Mouse (Mus musculus): ENCODE measurements around the gene Cotl1. TPM values are rescaled to one million over a fixed set of nuclear protein-coding genes. Genes with fewer than 3 reads are reported as not detected.

Gene Cotl1
- polyA plus RNA-seq, 1 experiment from 2014 or later = 100 TPM

DNA sequence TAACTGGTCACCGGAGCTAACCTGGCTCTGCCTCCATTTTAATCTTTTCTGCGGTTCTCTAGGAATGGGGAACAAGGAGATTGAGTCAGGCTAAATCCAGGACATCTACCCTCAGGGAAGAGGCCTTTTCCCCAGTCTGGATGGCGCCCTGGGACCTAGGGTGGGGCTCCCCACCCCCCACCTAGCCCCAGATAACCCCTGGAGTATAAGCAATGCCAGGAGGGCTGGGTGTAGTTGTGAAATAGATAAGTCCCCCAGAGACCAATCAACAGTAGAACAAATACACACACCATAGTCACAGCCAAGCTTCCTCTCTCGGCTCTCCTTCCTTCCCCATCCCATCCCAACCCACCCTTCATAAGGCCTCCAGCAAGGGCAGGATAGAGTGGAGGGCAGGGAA is 32.7 kb downstream of the Cotl1 start:
- Histone ChIP-seq H3K9ac (ENCODE audit: low read length) (no peak overlapping the region), H3K27ac (replicated peaks) (no peak overlapping the region), H3K4me3 (ENCODE audit: low read depth, low read length) (no peak overlapping the region), H3K4me2 (replicated peaks; ENCODE audit: low read depth) (no peak overlapping the region), H3K27me3 (ENCODE audit: control insufficient read depth, insufficient read depth, low read length) (no peaks in the 10 kb centered on the region), H3K9me3 (ENCODE audit: control insufficient read depth, low read length) (no peaks in the 10 kb centered on the region), H3K4me1 (replicated peaks; ENCODE audit: control insufficient read depth, insufficient read depth) (no peaks in the 10 kb centered on the region), H3K36me3 (ENCODE audit: control insufficient read depth, insufficient read depth, low read length) (peaks cover 2% of the 10 kb centered on the region; the same call in 1 of the 2 replicates)
- ATAC-seq (ENCODE audit: low FRiP score, low TSS enrichment) = peak; percentile 68
- 71% methylated on average over 4 of the region's 4 CpGs for WGBS
- peak; percentile 71 for DNase-seq (ENCODE audit: low spot score)
- TF ChIP-seq EP300 (optimal IDR thresholded peaks at IDR 0.05) = no peak
- no peak for TF ChIP-seq CTCF (IDR thresholded peaks at IDR 0.05; ENCODE audit: low read depth)

DNA sequence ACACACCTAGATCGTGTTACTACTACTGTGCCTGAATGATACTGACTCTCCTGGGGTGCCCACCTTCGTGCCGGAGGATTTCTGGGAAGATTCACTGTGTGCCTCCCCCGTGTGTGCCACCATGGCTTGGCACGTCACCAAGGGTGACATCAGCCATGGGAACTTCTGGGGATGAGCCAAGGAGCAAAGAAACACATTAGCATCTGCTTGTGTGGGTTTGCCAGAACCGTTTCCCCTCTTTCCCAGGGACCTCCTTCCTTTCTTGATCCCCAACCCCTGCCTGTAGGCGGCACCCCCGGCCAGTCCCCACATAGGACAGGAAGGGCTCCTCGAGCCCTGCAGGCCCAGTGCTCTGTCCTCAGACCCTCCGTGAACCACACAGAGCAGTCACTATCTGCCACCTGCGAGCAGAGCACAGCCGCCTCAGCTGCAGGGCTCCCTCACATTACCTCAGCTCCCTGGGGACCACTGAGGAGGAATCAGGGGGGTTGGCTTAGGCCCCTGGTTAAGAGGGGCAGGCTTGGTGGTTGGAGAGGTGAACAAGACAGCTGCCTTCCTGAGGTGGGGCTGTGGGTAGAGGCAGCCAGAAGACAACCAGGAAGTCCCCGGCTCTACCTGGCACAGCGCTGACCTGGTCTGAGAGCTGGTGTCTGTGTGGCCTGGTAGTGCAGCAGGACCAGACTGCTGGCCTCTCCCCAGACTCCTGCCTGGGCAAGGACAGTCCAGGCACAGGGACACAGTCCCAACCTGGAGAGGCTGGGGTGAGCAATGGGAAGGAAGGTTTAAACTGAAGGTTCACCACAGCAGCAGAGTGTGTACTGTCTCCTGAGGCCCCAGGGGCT is 33.7 kb downstream of the Cotl1 start:
- DNase-seq (ENCODE audit: low spot score) (no peak), ATAC-seq (ENCODE audit: low FRiP score, low TSS enrichment) (peak; percentile 18; the same call in 1 of the 2 replicates)
- TF ChIP-seq CTCF (IDR thresholded peaks at IDR 0.05; ENCODE audit: low read depth) (peak; percentile 8; the same call in 1 of the 2 replicates), EP300 (optimal IDR thresholded peaks at IDR 0.05) (no peak)
- H3K4me1 ChIP-seq (replicated peaks; ENCODE audit: control insufficient read depth, insufficient read depth) = no peaks in the 10 kb centered on the region
- H3K4me2 ChIP-seq (replicated peaks; ENCODE audit: low read depth) = no peak overlapping the region
- H3K27me3 ChIP-seq (ENCODE audit: control insufficient read depth, insufficient read depth, low read length) = no peaks in the 10 kb centered on the region
- H3K4me3 ChIP-seq (ENCODE audit: low read depth, low read length) = no peak overlapping the region
- WGBS = 56% methylated on average over 14 of the region's 14 CpGs
- H3K9me3 ChIP-seq (ENCODE audit: control insufficient read depth, low read length) = no peaks in the 10 kb centered on the region
- H3K9ac ChIP-seq (ENCODE audit: low read length) = no peak overlapping the region
- 0 out of 2 replicates have a peak overlapping the region, but pooled peaks have one; percentile 49 for H3K27ac ChIP-seq (replicated peaks)
- H3K36me3 ChIP-seq (ENCODE audit: control insufficient read depth, insufficient read depth, low read length) = peaks cover 2% of the 10 kb centered on the region; the same call in 1 of the 2 replicates

DNA sequence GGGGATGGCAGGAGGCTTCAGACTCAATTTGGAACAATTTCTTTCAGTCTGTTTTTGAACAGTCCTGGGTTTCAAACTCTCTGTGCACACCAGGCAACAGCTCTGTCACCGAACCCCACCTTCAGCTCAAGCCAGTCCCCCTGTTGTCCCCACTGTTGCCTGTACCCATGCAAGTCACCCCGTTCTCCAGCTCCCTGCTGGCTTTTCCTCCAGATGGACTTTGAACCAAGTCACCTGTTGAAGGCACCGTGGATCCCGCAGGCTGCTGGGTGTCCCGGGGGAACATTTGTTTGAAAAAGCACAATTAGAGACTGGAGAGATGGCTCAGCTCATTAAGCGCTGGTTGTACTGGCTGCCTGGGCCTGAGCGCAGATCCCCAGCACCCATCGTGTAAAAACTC is 35.1 kb downstream of the Cotl1 start:
- DNase-seq (ENCODE audit: low spot score) = no peak
- Histone ChIP-seq H3K27ac (replicated peaks) (peak overlapping the region; percentile 30; the same call in 1 of the 2 replicates), H3K4me3 (ENCODE audit: low read depth, low read length) (no peak overlapping the region), H3K9ac (ENCODE audit: low read length) (0 out of 2 replicates have a peak overlapping the region, but pooled peaks have one; percentile 1), H3K27me3 (ENCODE audit: control insufficient read depth, insufficient read depth, low read length) (no peaks in the 10 kb centered on the region), H3K4me1 (replicated peaks; ENCODE audit: control insufficient read depth, insufficient read depth) (no peaks in the 10 kb centered on the region), H3K36me3 (ENCODE audit: control insufficient read depth, insufficient read depth, low read length) (peaks cover 2% of the 10 kb centered on the region; the same call in 1 of the 2 replicates), H3K4me2 (replicated peaks; ENCODE audit: low read depth) (no peak overlapping the region), H3K9me3 (ENCODE audit: control insufficient read depth, low read length) (no peaks in the 10 kb centered on the region)
- WGBS = 49% methylated on average over 8 of the region's 8 CpGs
- no peak for TF ChIP-seq EP300 (optimal IDR thresholded peaks at IDR 0.05)
- TF ChIP-seq CTCF (IDR thresholded peaks at IDR 0.05; ENCODE audit: low read depth) = no peak
- no peak for ATAC-seq (ENCODE audit: low FRiP score, low TSS enrichment)

DNA sequence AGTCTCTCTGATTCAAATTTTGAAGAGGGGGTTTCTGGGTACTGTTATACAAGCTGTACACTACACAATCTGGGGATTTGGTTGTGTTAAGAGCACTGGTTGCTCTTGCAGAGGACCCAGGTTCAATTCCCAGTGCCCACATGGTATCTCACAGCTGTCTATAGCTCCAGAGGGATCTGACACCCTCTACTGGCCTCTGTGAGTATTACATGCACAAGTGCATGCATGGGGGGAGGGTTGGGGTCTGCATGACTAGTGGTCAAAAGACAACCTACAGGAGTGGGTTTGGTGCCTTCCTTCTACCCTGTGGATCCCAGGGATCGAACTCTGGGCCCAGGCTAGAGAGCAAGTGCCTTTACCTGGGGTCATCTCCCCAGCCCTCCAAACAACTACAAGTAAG is 37.8 kb downstream of the Cotl1 start:
- no peaks in the 10 kb centered on the region for H3K27me3 ChIP-seq (ENCODE audit: control insufficient read depth, insufficient read depth, low read length)
- 96% methylated on average over 1 of the region's 1 CpGs for WGBS
- no peaks in the 10 kb centered on the region for H3K4me1 ChIP-seq (replicated peaks; ENCODE audit: control insufficient read depth, insufficient read depth)

DNA sequence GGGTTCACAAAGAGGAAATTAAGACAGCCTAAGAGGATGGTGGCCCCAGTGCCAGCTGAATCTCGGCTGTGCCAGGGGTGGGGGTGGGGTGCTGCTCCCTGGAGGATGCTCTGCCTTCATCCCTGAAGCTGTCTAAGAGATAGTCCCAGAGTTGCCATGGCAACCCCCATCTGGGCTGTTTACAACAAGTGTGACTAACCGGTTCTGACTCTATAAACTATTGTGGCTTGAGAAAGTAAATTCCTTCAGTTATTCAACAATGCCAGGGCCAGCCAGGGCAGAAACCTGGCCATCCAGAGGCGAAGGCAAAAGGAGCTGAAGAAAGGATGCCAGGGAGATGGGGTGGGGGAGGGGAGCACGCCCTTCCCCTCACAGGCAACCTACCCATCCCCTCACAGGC is 39.2 kb downstream of the Cotl1 start:
- TF ChIP-seq CTCF (IDR thresholded peaks at IDR 0.05; ENCODE audit: low read depth) = no peak
- no peak for TF ChIP-seq EP300 (optimal IDR thresholded peaks at IDR 0.05)
- H3K27me3 ChIP-seq (ENCODE audit: control insufficient read depth, insufficient read depth, low read length) = no peaks in the 10 kb centered on the region
- no peak overlapping the region for H3K27ac ChIP-seq (replicated peaks)
- WGBS = 13% methylated on average over 3 of the region's 4 CpGs
- H3K9me3 ChIP-seq (ENCODE audit: control insufficient read depth, low read length) = no peaks in the 10 kb centered on the region
- no peak for ATAC-seq (ENCODE audit: low FRiP score, low TSS enrichment)
- H3K4me3 ChIP-seq (ENCODE audit: low read depth, low read length) = no peak overlapping the region
- H3K4me2 ChIP-seq (replicated peaks; ENCODE audit: low read depth) = no peak overlapping the region
- H3K36me3 ChIP-seq (ENCODE audit: control insufficient read depth, insufficient read depth, low read length) = no peaks in the 10 kb centered on the region
- no peaks in the 10 kb centered on the region for H3K4me1 ChIP-seq (replicated peaks; ENCODE audit: control insufficient read depth, insufficient read depth)
- H3K9ac ChIP-seq (ENCODE audit: low read length) = no peak overlapping the region
- DNase-seq (ENCODE audit: low spot score) = no peak

More for the DNA sequence above, 37.8 kb downstream of the Cotl1 start:
- TF ChIP-seq EP300 (optimal IDR thresholded peaks at IDR 0.05) = no peak
- TF ChIP-seq CTCF (IDR thresholded peaks at IDR 0.05; ENCODE audit: low read depth) = peak; percentile 62
- DNase-seq (ENCODE audit: low spot score) (no peak), ATAC-seq (ENCODE audit: low FRiP score, low TSS enrichment) (no peak)
- Histone ChIP-seq H3K4me3 (ENCODE audit: low read depth, low read length) (no peak overlapping the region), H3K9me3 (ENCODE audit: control insufficient read depth, low read length) (no peaks in the 10 kb centered on the region), H3K4me2 (replicated peaks; ENCODE audit: low read depth) (no peak overlapping the region), H3K9ac (ENCODE audit: low read length) (no peak overlapping the region), H3K27ac (replicated peaks) (no peak overlapping the region), H3K36me3 (ENCODE audit: control insufficient read depth, insufficient read depth, low read length) (no peaks in the 10 kb centered on the region)

DNA sequence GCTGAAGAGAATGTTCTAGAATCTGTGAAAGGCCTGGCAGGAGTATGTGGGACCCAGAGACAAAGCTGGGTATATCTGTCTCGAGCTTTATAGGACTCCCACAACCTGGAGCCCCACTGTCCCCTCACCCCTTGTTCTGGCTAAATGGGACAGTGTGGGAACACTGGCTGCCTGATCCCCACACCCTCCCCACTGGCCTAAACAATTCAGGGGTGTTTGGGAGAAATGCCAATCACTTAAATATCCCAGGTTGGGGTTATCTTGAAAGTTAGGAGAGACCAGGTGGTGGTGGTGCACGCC is 41.4 kb downstream of the Cotl1 start:
- Histone ChIP-seq H3K4me2 (replicated peaks; ENCODE audit: low read depth) (peak overlapping the region; percentile 46; the same call in 1 of the 2 replicates), H3K4me3 (ENCODE audit: low read depth, low read length) (no peak overlapping the region), H3K36me3 (ENCODE audit: control insufficient read depth, insufficient read depth, low read length) (no peaks in the 10 kb centered on the region), H3K9me3 (ENCODE audit: control insufficient read depth, low read length) (no peaks in the 10 kb centered on the region), H3K27ac (replicated peaks) (0 out of 2 replicates have a peak overlapping the region, but pooled peaks have one; percentile 24), H3K4me1 (replicated peaks; ENCODE audit: control insufficient read depth, insufficient read depth) (no peaks in the 10 kb centered on the region), H3K9ac (ENCODE audit: low read length) (no peak overlapping the region), H3K27me3 (ENCODE audit: control insufficient read depth, insufficient read depth, low read length) (no peaks in the 10 kb centered on the region)
- 53% methylated on average over 2 of the region's 2 CpGs for WGBS
- TF ChIP-seq EP300 (optimal IDR thresholded peaks at IDR 0.05) (no peak), CTCF (IDR thresholded peaks at IDR 0.05; ENCODE audit: low read depth) (no peak)
- no peak for ATAC-seq (ENCODE audit: low FRiP score, low TSS enrichment)
- DNase-seq (ENCODE audit: low spot score) = no peak

Measured in stomach, postnatal 0 days (tissue).